Mouse (Mus musculus) liver, embryonic 11.5 days (tissue): ENCODE results near the gene Fam174b. TPM values are rescaled to one million over a fixed set of nuclear protein-coding genes. Genes with fewer than 3 reads are reported as not detected.
A peak's percentile ranks its signal among the peaks of the same experiment; 100 is the strongest.

Experiments
- ATAC-seq: fragments of 200-750 bp; cut with Nextera tagmentation; replicated peaks from 2 replicates; pipeline ENCODE4 v1.8.0; 2017; ENCODE audit warnings: moderate number of reproducible peaks, mild to moderate bottlenecking, moderate TSS enrichment, moderate library complexity; ENCODE audit not compliant: low FRiP score
- DNase-seq: peaks from one replicate; pipeline ENCODE4 v3.0.0-alpha.2; 2017; ENCODE audit warnings: low spot score
- H3K27ac ChIP-seq: fragments of 300-500 bp; sonication (generic); 2 replicates; pipeline ENCODE4 v1.5.1; 2014; ENCODE audit warnings: mild to moderate bottlenecking, low read depth, low read length, control low read depth
- H3K27me3 ChIP-seq: fragments of 300-500 bp; sonication (generic); replicated peaks from 2 replicates; pipeline ENCODE4 v1.6.1; 2014; ENCODE audit warnings: low read length, mixed read lengths; ENCODE audit not compliant: control insufficient read depth, insufficient read depth
- H3K36me3 ChIP-seq: fragments of 300-500 bp; sonication (generic); 2 replicates; pipeline ENCODE4 v1.6.1; 2014; ENCODE audit warnings: mild to moderate bottlenecking, low read length, moderate library complexity, mixed read lengths; ENCODE audit not compliant: control insufficient read depth, insufficient read depth
- H3K4me1 ChIP-seq: fragments of 300-500 bp; sonication (generic); replicated peaks from 2 replicates; pipeline ENCODE4 v1.6.1; 2014; ENCODE audit warnings: low read length, mixed read lengths; ENCODE audit not compliant: control insufficient read depth, insufficient read depth
- H3K4me2 ChIP-seq: fragments of 300-500 bp; sonication (generic); 2 replicates; pipeline ENCODE4 v1.6.1; 2014; ENCODE audit warnings: mild to moderate bottlenecking, control low read depth, moderate library complexity
- H3K4me3 ChIP-seq: fragments of 300-500 bp; sonication (generic); 2 replicates; pipeline ENCODE4 v1.5.1; 2014; ENCODE audit warnings: low read depth, low read length, control low read depth
- H3K9ac ChIP-seq: fragments of 300-500 bp; sonication (generic); 2 replicates; pipeline ENCODE4 v1.6.1; 2014; ENCODE audit warnings: low read depth, low read length, control low read depth
- H3K9me3 ChIP-seq: fragments of 300-500 bp; sonication (generic); 2 replicates; pipeline ENCODE4 v1.6.1; 2016; ENCODE audit warnings: low read length, inconsistent platforms, mixed read lengths; ENCODE audit not compliant: control insufficient read depth
- WGBS: fragments of 180-500 bp; shearing (Covaris S2); extraction: QIAGEN DNeasy Blood & Tissue Kit; methylation state at CpG from one replicate; pipeline ENCODE4 v1.1.7; 2014; 5-methylcytosine and 5-hydroxymethylcytosine counted together
- polyA plus RNA-seq: library from polyadenylated mRNA; unstranded; fragments of >200 nt; fragmentation: Nextera tagmentation; extraction: Ambion mirVana; gene quantifications from 2 replicates; pipeline ENCODE4 v1.2.1, GENCODE M21; 2014

Fam174b gene
- polyA plus RNA-seq, 1 experiment from 2014 or later = 13.8 TPM

GRCm38 (mm10) chr7:73764679-73765078 is 24.6 kb downstream of the Fam174b start:
- WGBS = 66% methylated on average over 5 of the region's 5 CpGs
- H3K4me2 ChIP-seq = no peak overlapping the region

GRCm38 (mm10) chr7:73765186-73765903 is 25.2 kb downstream of the Fam174b start:
- no peak overlapping the region for H3K9ac ChIP-seq
- H3K27ac ChIP-seq = peak overlapping the region; percentile 85
- H3K36me3 ChIP-seq = no peaks in the 10 kb centered on the region
- 28% methylated on average over 7 of the region's 7 CpGs for WGBS
- H3K4me3 ChIP-seq = no peak overlapping the region
- ATAC-seq (peak; percentile 87), DNase-seq (no peak)
- 0 out of 2 replicates have a peak overlapping the region, but pooled peaks have one; percentile 15 for H3K4me2 ChIP-seq
- no peaks in the 10 kb centered on the region for H3K9me3 ChIP-seq
- peaks cover 15% of the 10 kb centered on the region for H3K4me1 ChIP-seq
- no peaks in the 10 kb centered on the region for H3K27me3 ChIP-seq

More at GRCm38 (mm10) chr7:73764679-73765078, 24.6 kb downstream of the Fam174b start:
- no peak overlapping the region for H3K9ac ChIP-seq
- H3K4me3 ChIP-seq = no peak overlapping the region
- peaks cover 15% of the 10 kb centered on the region for H3K4me1 ChIP-seq
- ATAC-seq (no peak), DNase-seq (no peak)
- H3K27ac ChIP-seq = peak overlapping the region; percentile 85
- H3K36me3 ChIP-seq = no peaks in the 10 kb centered on the region
- H3K27me3 ChIP-seq = no peaks in the 10 kb centered on the region
- no peaks in the 10 kb centered on the region for H3K9me3 ChIP-seq

GRCm38 (mm10) chr7:73769224-73769623 is 29.1 kb downstream of the Fam174b start:
- peaks cover 19% of the 10 kb centered on the region for H3K4me1 ChIP-seq
- WGBS = 90% methylated on average over 4 of the region's 4 CpGs
- no peaks in the 10 kb centered on the region for H3K27me3 ChIP-seq
- H3K9ac ChIP-seq = no peak overlapping the region
- ATAC-seq (no peak), DNase-seq (no peak)
- H3K4me3 ChIP-seq = no peak overlapping the region
- H3K27ac ChIP-seq = no peak overlapping the region
- no peaks in the 10 kb centered on the region for H3K36me3 ChIP-seq
- H3K9me3 ChIP-seq = no peaks in the 10 kb centered on the region
- no peak overlapping the region for H3K4me2 ChIP-seq

- Histone ChIP-seq H3K36me3 (no peaks in the 10 kb centered on the region), H3K4me2 (peak overlapping the region; percentile 48), H3K27me3 (no peaks in the 10 kb centered on the region), H3K9ac (no peak overlapping the region), H3K9me3 (no peaks in the 10 kb centered on the region), H3K4me3 (0 out of 2 replicates have a peak overlapping the region, but pooled peaks have one; percentile 2), H3K4me1 (peaks cover 4% of the 10 kb centered on the region; the same call in 1 of the 2 replicates), H3K27ac (no peak overlapping the region)
- 35% methylated on average over 19 of the region's 19 CpGs for WGBS
- peak; percentile 36 for DNase-seq
- peak; percentile 65 for ATAC-seq
These were observed 31.5 kb downstream of the Fam174b start for GRCm38 (mm10) chr7:73771384-73772274.

GRCm38 (mm10) chr7:73772275-73772765 is 32.2 kb downstream of the Fam174b start:
- DNase-seq = no peak
- peak; percentile 50; the same call in 1 of the 2 replicates for ATAC-seq
- peak overlapping the region; percentile 34 for H3K4me2 ChIP-seq
- peaks cover 4% of the 10 kb centered on the region; the same call in 1 of the 2 replicates for H3K4me1 ChIP-seq
- H3K4me3 ChIP-seq = no peak overlapping the region
- no peak overlapping the region for H3K27ac ChIP-seq
- 73% methylated on average over 14 of the region's 14 CpGs for WGBS
- no peak overlapping the region for H3K9ac ChIP-seq
- no peaks in the 10 kb centered on the region for H3K27me3 ChIP-seq
- no peaks in the 10 kb centered on the region for H3K36me3 ChIP-seq
- no peaks in the 10 kb centered on the region for H3K9me3 ChIP-seq

- 68% methylated on average over 9 of the region's 9 CpGs for WGBS
- Histone ChIP-seq H3K27me3 (no peaks in the 10 kb centered on the region), H3K9ac (no peak overlapping the region), H3K9me3 (no peaks in the 10 kb centered on the region), H3K4me2 (no peak overlapping the region), H3K36me3 (no peaks in the 10 kb centered on the region), H3K27ac (no peak overlapping the region), H3K4me1 (peaks cover 4% of the 10 kb centered on the region; the same call in 1 of the 2 replicates), H3K4me3 (no peak overlapping the region)
- ATAC-seq = no peak
- DNase-seq = no peak
These were observed 34.7 kb downstream of the Fam174b start for GRCm38 (mm10) chr7:73774781-73775180.

GRCm38 (mm10) chr7:73777777-73778176 is 37.7 kb downstream of the Fam174b start:
- Histone ChIP-seq H3K4me3 (no peak overlapping the region), H3K27me3 (no peaks in the 10 kb centered on the region), H3K4me1 (no peaks in the 10 kb centered on the region), H3K27ac (no peak overlapping the region), H3K9me3 (no peaks in the 10 kb centered on the region), H3K4me2 (no peak overlapping the region), H3K9ac (no peak overlapping the region), H3K36me3 (no peaks in the 10 kb centered on the region)
- 51% methylated on average over 3 of the region's 3 CpGs for WGBS
- no peak for DNase-seq
- no peak for ATAC-seq

- Histone ChIP-seq H3K9ac (no peak overlapping the region), H3K27ac (no peak overlapping the region), H3K9me3 (no peaks in the 10 kb centered on the region), H3K4me1 (no peaks in the 10 kb centered on the region), H3K4me2 (no peak overlapping the region), H3K27me3 (no peaks in the 10 kb centered on the region; the same call in 1 of the 2 replicates), H3K36me3 (no peaks in the 10 kb centered on the region), H3K4me3 (no peak overlapping the region)
- no peak for ATAC-seq
- DNase-seq = no peak
- 74% methylated on average over 4 of the region's 4 CpGs for WGBS
These were observed 44.8 kb downstream of the Fam174b start for GRCm38 (mm10) chr7:73784736-73785428.
